Mouse (Mus musculus) embryonic facial prominence, embryonic 13.5 days (tissue): ENCODE data around the gene Fndc5. TPM values are rescaled to one million over a fixed set of nuclear protein-coding genes. Genes with fewer than 3 reads are reported as not detected.
A peak's percentile ranks its signal among the peaks of the same experiment; 100 is the strongest.

ENCODE experiments used
- ATAC-seq: fragments of 200-750 bp; cut with Nextera tagmentation; 2 replicates; pipeline ENCODE4 v1.8.0; 2017; ENCODE audit warnings: low read depth; ENCODE audit not compliant: insufficient number of reproducible peaks, insufficient read depth, low FRiP score, low TSS enrichment
- H3K27ac ChIP-seq: fragments of 300-500 bp; sonication (generic); 2 replicates; pipeline ENCODE4 v1.5.1; 2015; ENCODE audit warnings: moderate library complexity, mild to moderate bottlenecking, inconsistent platforms
- H3K27me3 ChIP-seq: fragments of 300-500 bp; sonication (generic); 2 replicates; pipeline ENCODE4 v1.6.1; 2015; ENCODE audit warnings: mild to moderate bottlenecking, inconsistent platforms
- H3K36me3 ChIP-seq: fragments of 300-500 bp; sonication (generic); 2 replicates; pipeline ENCODE4 v1.6.1; 2015; ENCODE audit warnings: mild to moderate bottlenecking, inconsistent platforms
- H3K4me1 ChIP-seq: fragments of 300-500 bp; sonication (generic); 2 replicates; pipeline ENCODE4 v1.6.1; 2015; ENCODE audit warnings: inconsistent platforms
- H3K4me2 ChIP-seq: fragments of 300-500 bp; sonication (generic); 2 replicates; pipeline ENCODE4 v1.6.1; 2015; ENCODE audit warnings: moderate library complexity, mild to moderate bottlenecking, inconsistent platforms
- H3K4me3 ChIP-seq: fragments of 300-500 bp; sonication (generic); 2 replicates; pipeline ENCODE4 v1.5.1; 2015; ENCODE audit warnings: mild to moderate bottlenecking, inconsistent platforms
- H3K9ac ChIP-seq: fragments of 300-500 bp; sonication (generic); 2 replicates; pipeline ENCODE4 v1.6.1; 2015; ENCODE audit warnings: mild to moderate bottlenecking, inconsistent platforms
- H3K9me3 ChIP-seq: fragments of 300-500 bp; sonication (generic); 2 replicates; pipeline ENCODE4 v1.6.1; 2016; ENCODE audit warnings: inconsistent platforms
- WGBS: fragments of 180-500 bp; shearing (Covaris S2); methylation state at CpG from one replicate; pipeline ENCODE4 v1.1.7; 2015; ENCODE audit warnings: mixed read lengths; 5-methylcytosine and 5-hydroxymethylcytosine counted together
- polyA plus RNA-seq: library from polyadenylated mRNA; unstranded; fragments of >200 nt; fragmentation: Nextera tagmentation; extraction: Ambion mirVana; gene quantifications from 2 replicates; pipeline ENCODE4 v1.2.1, GENCODE M21; 2015

Gene Fndc5
- polyA plus RNA-seq, 1 experiment from 2014 or later, result 4.7 TPM

- 15% methylated on average over 19 of the region's 19 CpGs for WGBS
- Histone ChIP-seq H3K9me3 (no peaks in the 10 kb centered on the region), H3K4me1 (peaks cover 54% of the 10 kb centered on the region), H3K9ac (0 out of 2 replicates have a peak overlapping the region, but pooled peaks have one; percentile 44), H3K27me3 (peaks cover 53% of the 10 kb centered on the region), H3K36me3 (no peaks in the 10 kb centered on the region), H3K4me2 (peak overlapping the region; percentile 40), H3K27ac (no peak overlapping the region), H3K4me3 (peak overlapping the region; percentile 3; the same call in 1 of the 2 replicates)
- no peak for ATAC-seq
Measured at GRCm38 (mm10) chr4:129125736-129126451, 10.9 kb upstream of the Fndc5 start.

GRCm38 (mm10) chr4:129128582-129129338 is 8.0 kb upstream of the Fndc5 start:
- 50% methylated on average over 13 of the region's 13 CpGs for WGBS
- Histone ChIP-seq H3K4me3 (no peak overlapping the region), H3K27ac (peak overlapping the region; percentile 16; the same call in 1 of the 2 replicates), H3K9me3 (no peaks in the 10 kb centered on the region), H3K9ac (no peak overlapping the region), H3K36me3 (no peaks in the 10 kb centered on the region), H3K4me1 (peaks cover 50% of the 10 kb centered on the region), H3K4me2 (no peak overlapping the region), H3K27me3 (peaks cover 26% of the 10 kb centered on the region)
- no peak for ATAC-seq

GRCm38 (mm10) chr4:129129387-129129786 is 7.4 kb upstream of the Fndc5 start:
- no peak overlapping the region for H3K9ac ChIP-seq
- H3K27ac ChIP-seq, result no peak overlapping the region
- no peak overlapping the region for H3K4me2 ChIP-seq
- H3K27me3 ChIP-seq, result peaks cover 22% of the 10 kb centered on the region
- H3K4me3 ChIP-seq, result no peak overlapping the region
- H3K9me3 ChIP-seq, result no peaks in the 10 kb centered on the region
- WGBS, result 21% methylated on average over 9 of the region's 9 CpGs
- ATAC-seq, result no peak
- H3K4me1 ChIP-seq, result peaks cover 50% of the 10 kb centered on the region
- H3K36me3 ChIP-seq, result no peaks in the 10 kb centered on the region

- Histone ChIP-seq H3K4me2 (peak overlapping the region; percentile 59), H3K27ac (peak overlapping the region; percentile 72), H3K9ac (0 out of 2 replicates have a peak overlapping the region, but pooled peaks have one; percentile 63), H3K4me3 (peak overlapping the region; percentile 31), H3K4me1 (peaks cover 48% of the 10 kb centered on the region), H3K27me3 (peaks cover 15% of the 10 kb centered on the region), H3K9me3 (no peaks in the 10 kb centered on the region), H3K36me3 (no peaks in the 10 kb centered on the region)
- ATAC-seq, result peak; percentile 34; the same call in 1 of the 2 replicates
- 2% methylated on average over 8 of the region's 8 CpGs for WGBS
Measured at GRCm38 (mm10) chr4:129130149-129130548, 6.7 kb upstream of the Fndc5 start.

- Histone ChIP-seq H3K4me3 (peak overlapping the region; percentile 31), H3K27me3 (peaks cover 15% of the 10 kb centered on the region), H3K4me1 (peaks cover 43% of the 10 kb centered on the region), H3K36me3 (no peaks in the 10 kb centered on the region), H3K9me3 (no peaks in the 10 kb centered on the region), H3K27ac (peak overlapping the region; percentile 72), H3K9ac (peak overlapping the region; percentile 63), H3K4me2 (peak overlapping the region; percentile 59)
- ATAC-seq, result 0 out of 2 replicates have a peak, but pooled peaks have one; percentile 72
- WGBS, result 4% methylated on average over 17 of the region's 17 CpGs
Measured at GRCm38 (mm10) chr4:129130755-129131303, 6.0 kb upstream of the Fndc5 start.

GRCm38 (mm10) chr4:129134799-129135585 is 1.8 kb upstream of the Fndc5 start:
- peak overlapping the region; percentile 40; the same call in 1 of the 2 replicates for H3K9ac ChIP-seq
- no peak for ATAC-seq
- H3K36me3 ChIP-seq, result no peaks in the 10 kb centered on the region
- peaks cover 40% of the 10 kb centered on the region for H3K27me3 ChIP-seq
- 9% methylated on average over 15 of the region's 15 CpGs for WGBS
- H3K4me3 ChIP-seq, result no peak overlapping the region
- H3K9me3 ChIP-seq, result no peaks in the 10 kb centered on the region
- no peak overlapping the region for H3K27ac ChIP-seq
- H3K4me1 ChIP-seq, result peaks cover 35% of the 10 kb centered on the region
- peak overlapping the region; percentile 46 for H3K4me2 ChIP-seq

- Histone ChIP-seq H3K4me3 (no peak overlapping the region), H3K27ac (no peak overlapping the region), H3K4me2 (no peak overlapping the region), H3K27me3 (peaks cover 40% of the 10 kb centered on the region), H3K9ac (no peak overlapping the region), H3K9me3 (no peaks in the 10 kb centered on the region), H3K4me1 (peaks cover 32% of the 10 kb centered on the region), H3K36me3 (no peaks in the 10 kb centered on the region)
- no peak for ATAC-seq
- 50% methylated on average over 2 of the region's 2 CpGs for WGBS
Measured at GRCm38 (mm10) chr4:129135637-129136036, 1.2 kb upstream of the Fndc5 start.

- no peak for ATAC-seq
- peak overlapping the region; percentile 77 for H3K9ac ChIP-seq
- H3K4me2 ChIP-seq, result peak overlapping the region; percentile 96
- WGBS, result 31% methylated on average over 9 of the region's 9 CpGs
- peak overlapping the region; percentile 61 for H3K4me3 ChIP-seq
- no peak overlapping the region for H3K27ac ChIP-seq
- no peaks in the 10 kb centered on the region for H3K9me3 ChIP-seq
- H3K36me3 ChIP-seq, result no peaks in the 10 kb centered on the region
- H3K27me3 ChIP-seq, result peaks cover 40% of the 10 kb centered on the region
- H3K4me1 ChIP-seq, result peaks cover 31% of the 10 kb centered on the region
Measured at GRCm38 (mm10) chr4:129136189-129136578, 615 bp upstream of the Fndc5 start.

GRCm38 (mm10) chr4:129137392-129138321 is 858 bp downstream of the Fndc5 start:
- 39% methylated on average over 14 of the region's 14 CpGs for WGBS
- Histone ChIP-seq H3K4me2 (peak overlapping the region; percentile 96), H3K27ac (no peak overlapping the region), H3K4me1 (peaks cover 39% of the 10 kb centered on the region), H3K4me3 (peak overlapping the region; percentile 61), H3K27me3 (peaks cover 40% of the 10 kb centered on the region), H3K9me3 (no peaks in the 10 kb centered on the region), H3K9ac (peak overlapping the region; percentile 77; the same call in 1 of the 2 replicates), H3K36me3 (no peaks in the 10 kb centered on the region)
- no peak for ATAC-seq

- no peaks in the 10 kb centered on the region for H3K36me3 ChIP-seq
- H3K9ac ChIP-seq, result no peak overlapping the region
- ATAC-seq, result no peak
- no peaks in the 10 kb centered on the region for H3K9me3 ChIP-seq
- H3K4me2 ChIP-seq, result no peak overlapping the region
- no peak overlapping the region for H3K27ac ChIP-seq
- 93% methylated on average over 5 of the region's 5 CpGs for WGBS
- H3K4me1 ChIP-seq, result peaks cover 49% of the 10 kb centered on the region
- H3K4me3 ChIP-seq, result no peak overlapping the region
- H3K27me3 ChIP-seq, result peaks cover 40% of the 10 kb centered on the region
Measured at GRCm38 (mm10) chr4:129139642-129140041, 2.8 kb downstream of the Fndc5 start.
